Mouse (Mus musculus) layer of hippocampus, adult 8-10 months (tissue): ENCODE results near the gene Rapgef1. TPM values are rescaled to one million over a fixed set of nuclear protein-coding genes. Genes with fewer than 3 reads are reported as not detected.

Source experiments
- total RNA-seq, 4 experiments: library from RNA; stranded (reverse); gene quantifications; 2 replicates each; pipeline ENCODE4 v1.2.4; 2022

The Rapgef1 gene
- total RNA-seq, 4 experiments from 2014 or later = 78.8 to 94.5 (median 89.3) TPM

Other genes starting within 250 kb of the Rapgef1 start
- gene Gm13420, start 132.0 kb downstream of the Rapgef1 start, total RNA-seq = 1 to 10 TPM in 2 of 4 experiments, under 1 TPM in 2; 0.59 to 1.4 (median 1.0) TPM
- under 1 TPM in 1 of 4 experiments, not detected in 3; 0.56 TPM for gene Gm13547, start 139.6 kb downstream of the Rapgef1 start, total RNA-seq
- gene Coq4, start 167.8 kb downstream of the Rapgef1 start, total RNA-seq = 10 to 100 TPM; 24.7 to 31.2 (median 28.6) TPM
- 10 to 100 TPM; 39.3 to 53.1 (median 51.4) TPM for gene Trub2, start 168.8 kb downstream of the Rapgef1 start, total RNA-seq
- gene Slc27a4, start 182.9 kb downstream of the Rapgef1 start, total RNA-seq = 10 to 100 TPM; 65.4 to 69.0 (median 67.5) TPM
- gene Urm1, start 200.4 kb downstream of the Rapgef1 start, total RNA-seq = 10 to 100 TPM; 54.4 to 63.1 (median 58.9) TPM
- gene Cercam, start 249.4 kb downstream of the Rapgef1 start, total RNA-seq = 10 to 100 TPM; 12.7 to 15.2 (median 13.8) TPM